Mouse (Mus musculus) lung, postnatal 0 days (tissue): ENCODE measurements around the gene Tnn. TPM values are rescaled to one million over a fixed set of nuclear protein-coding genes. Genes with fewer than 3 reads are reported as not detected.
A peak's percentile ranks its signal among the peaks of the same experiment; 100 is the strongest.

Experiments used
- ATAC-seq: fragments of 200-750 bp; cut with Nextera tagmentation; 2 replicates; pipeline ENCODE4 v1.8.0; 2017; ENCODE audit warnings: moderate library complexity
- DNase-seq: peaks from one replicate; pipeline ENCODE4 v3.0.0-alpha.2; 2016; ENCODE audit warnings: low spot score
- H3K27ac ChIP-seq: fragments of 300-500 bp; sonication (generic); 2 replicates; pipeline ENCODE4 v1.5.1; 2014; ENCODE audit warnings: antibody characterized with exemption, mild to moderate bottlenecking, low read length, mixed read lengths
- H3K27me3 ChIP-seq: fragments of 300-500 bp; sonication (generic); replicated peaks from 2 replicates; pipeline ENCODE4 v1.6.1; 2014; ENCODE audit warnings: low read length, mixed read lengths; ENCODE audit not compliant: insufficient read depth
- H3K36me3 ChIP-seq: fragments of 300-500 bp; sonication (generic); 2 replicates; pipeline ENCODE4 v1.6.1; 2014; ENCODE audit warnings: low read length, mixed read lengths; ENCODE audit not compliant: insufficient read depth
- H3K4me1 ChIP-seq: fragments of 300-500 bp; sonication (generic); 2 replicates; pipeline ENCODE4 v1.6.1; 2014; ENCODE audit warnings: antibody characterized with exemption, low read depth, low read length, mixed read lengths; ENCODE audit not compliant: insufficient read depth
- H3K4me2 ChIP-seq: fragments of 300-500 bp; sonication (generic); replicated peaks from 2 replicates; pipeline ENCODE4 v1.6.1; 2014; ENCODE audit warnings: low read depth, mild to moderate bottlenecking, low read length, moderate library complexity, mixed read lengths
- H3K4me3 ChIP-seq: fragments of 300-500 bp; sonication (generic); 2 replicates; pipeline ENCODE4 v1.5.1; 2014; ENCODE audit warnings: low read depth, low read length
- H3K9ac ChIP-seq: fragments of 300-500 bp; sonication (generic); replicated peaks from 2 replicates; pipeline ENCODE4 v1.6.1; 2014; ENCODE audit warnings: low read depth, mild to moderate bottlenecking
- H3K9me3 ChIP-seq: fragments of 300-500 bp; sonication (generic); 2 replicates; pipeline ENCODE4 v1.6.1; 2016; ENCODE audit warnings: low read length, mixed read lengths
- CTCF ChIP-seq: IDR thresholded peaks from 2 replicates; pipeline ENCODE4 v1.5.1; 2016; ENCODE audit warnings: antibody characterized with exemption, mild to moderate bottlenecking
- EP300 ChIP-seq: IDR thresholded peaks from 2 replicates; pipeline ENCODE4 v1.6.1; 2016; ENCODE audit warnings: antibody characterized with exemption, mild to moderate bottlenecking, control low read depth
- WGBS: fragments of 180-500 bp; shearing (Covaris S2); extraction: QIAGEN DNeasy Blood & Tissue Kit; methylation state at CpG from one replicate; pipeline ENCODE4 v1.1.7; 2014; 5-methylcytosine and 5-hydroxymethylcytosine counted together
- polyA plus RNA-seq: library from polyadenylated mRNA; unstranded; fragments of >200 nt; fragmentation: Nextera tagmentation; extraction: Ambion mirVana; gene quantifications from 2 replicates; pipeline ENCODE4 v1.2.1, GENCODE M21; 2015

Gene Tnn
- polyA plus RNA-seq, 1 experiment from 2014 or later = 1.6 TPM

DNA sequence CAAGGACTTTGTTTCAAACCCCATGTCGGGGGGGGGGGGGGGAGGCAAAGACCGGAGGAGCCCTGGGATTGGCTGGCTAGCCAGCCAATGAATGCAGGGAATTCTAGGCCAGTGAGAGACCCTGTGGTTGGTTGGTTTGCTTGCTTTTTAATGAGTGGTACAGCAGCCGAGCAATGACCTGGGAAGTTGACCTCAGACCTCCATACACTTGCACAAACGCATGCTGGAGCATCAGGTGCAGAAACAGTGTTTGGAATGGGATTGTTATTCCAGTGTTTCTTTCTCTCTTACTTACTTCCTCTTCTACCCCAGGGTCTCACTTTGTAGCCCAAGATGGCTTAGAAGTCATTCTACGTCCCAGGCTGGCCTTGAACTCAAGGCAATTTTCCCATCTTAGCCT is 13.2 kb upstream of the Tnn start:
- H3K36me3 ChIP-seq = no peaks in the 10 kb centered on the region
- no peak overlapping the region for H3K27ac ChIP-seq
- H3K27me3 ChIP-seq = no peaks in the 10 kb centered on the region
- H3K4me1 ChIP-seq = no peaks in the 10 kb centered on the region
- TF ChIP-seq EP300 (no peak), CTCF (no peak)
- H3K4me2 ChIP-seq = no peak overlapping the region
- H3K9me3 ChIP-seq = no peaks in the 10 kb centered on the region
- 73% methylated on average over 4 of the region's 5 CpGs for WGBS
- no peak overlapping the region for H3K4me3 ChIP-seq
- DNase-seq (no peak), ATAC-seq (no peak)
- H3K9ac ChIP-seq = no peak overlapping the region

DNA sequence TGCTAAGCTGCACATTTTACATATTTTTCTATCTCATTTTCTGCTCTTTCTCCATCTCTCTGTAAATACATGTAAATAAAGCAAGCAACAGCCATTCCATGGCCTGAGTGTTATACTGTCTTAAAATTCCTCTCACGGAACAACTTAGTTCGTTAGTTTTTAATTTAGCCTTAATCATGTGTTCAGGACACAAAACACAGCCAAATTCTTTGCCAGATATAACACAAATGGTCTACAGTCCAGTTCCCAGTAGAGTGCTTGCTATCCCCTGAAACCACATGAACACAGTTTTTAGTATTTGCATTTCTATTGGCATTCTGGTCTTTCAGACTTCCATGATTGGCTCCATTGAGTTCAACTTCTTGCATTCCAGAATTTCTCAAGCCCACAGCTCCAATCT is 4.8 kb upstream of the Tnn start:
- TF ChIP-seq EP300 = no peak
- no peak for TF ChIP-seq CTCF
- H3K4me2 ChIP-seq = no peak overlapping the region
- no peaks in the 10 kb centered on the region for H3K27me3 ChIP-seq
- no peak for DNase-seq
- no peaks in the 10 kb centered on the region for H3K4me1 ChIP-seq
- no peaks in the 10 kb centered on the region for H3K9me3 ChIP-seq
- no peak overlapping the region for H3K4me3 ChIP-seq
- WGBS = 90% methylated on average over 2 of the region's 2 CpGs
- no peak overlapping the region for H3K27ac ChIP-seq
- no peaks in the 10 kb centered on the region for H3K36me3 ChIP-seq
- H3K9ac ChIP-seq = no peak overlapping the region
- no peak for ATAC-seq

DNA sequence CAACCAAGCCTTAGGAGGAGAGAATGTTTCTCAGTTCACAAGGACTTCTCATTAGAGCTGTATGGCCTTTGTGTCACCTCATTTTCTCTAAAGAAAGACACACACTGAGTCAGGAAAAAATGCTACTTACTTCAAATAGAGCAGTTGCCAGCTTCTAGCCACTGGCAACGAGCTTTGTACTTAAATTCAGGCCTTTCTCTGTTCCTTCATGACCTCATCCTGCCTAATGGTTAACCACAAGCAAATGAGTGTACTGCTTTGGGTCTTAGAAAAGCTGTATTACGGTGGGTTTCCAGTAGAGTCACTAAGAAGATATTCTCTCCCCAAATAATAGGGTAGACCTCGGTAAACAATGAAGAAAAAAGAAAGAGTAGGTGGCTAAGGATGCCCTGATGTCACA is 2.7 kb downstream of the Tnn start:
- DNase-seq (no peak), ATAC-seq (no peak)
- Histone ChIP-seq H3K36me3 (no peaks in the 10 kb centered on the region), H3K4me3 (no peak overlapping the region), H3K27ac (no peak overlapping the region), H3K9me3 (no peaks in the 10 kb centered on the region), H3K27me3 (no peaks in the 10 kb centered on the region), H3K4me2 (no peak overlapping the region), H3K4me1 (no peaks in the 10 kb centered on the region), H3K9ac (no peak overlapping the region)
- WGBS = 64% methylated on average over 3 of the region's 3 CpGs
- TF ChIP-seq CTCF (no peak), EP300 (no peak)

DNA sequence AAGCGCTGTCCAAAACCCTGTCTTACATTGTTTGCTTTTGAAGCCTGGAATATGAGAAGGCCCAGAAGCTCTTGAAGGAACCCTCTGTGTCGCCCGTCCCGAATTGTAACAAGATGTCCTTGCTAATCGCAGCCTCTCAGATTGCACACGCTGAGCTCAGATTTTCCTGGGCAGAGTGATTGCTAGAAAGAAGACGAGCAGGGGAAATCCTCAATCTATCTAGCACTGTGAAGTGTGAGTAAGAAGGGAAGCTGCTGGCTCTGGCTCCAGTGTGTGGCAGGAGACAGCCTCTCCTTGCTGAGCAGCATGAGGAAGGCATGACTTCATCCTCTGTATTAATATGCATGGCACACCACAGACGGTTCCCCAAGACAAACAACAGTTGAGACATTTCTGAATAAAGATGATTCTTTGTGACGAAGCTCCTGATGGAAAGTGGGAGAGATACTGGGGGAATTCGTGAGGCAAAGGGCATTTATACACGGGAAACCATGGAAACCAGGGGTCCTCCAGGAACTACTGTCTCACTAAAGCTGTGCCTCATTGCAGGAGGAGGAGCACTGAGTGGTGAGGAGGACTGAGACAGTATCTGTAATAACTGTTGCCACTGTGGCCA is 4.0 kb downstream of the Tnn start:
- no peak overlapping the region for H3K9ac ChIP-seq
- ATAC-seq (peak; percentile 43; the same call in 1 of the 2 replicates), DNase-seq (peak; percentile 5)

DNA sequence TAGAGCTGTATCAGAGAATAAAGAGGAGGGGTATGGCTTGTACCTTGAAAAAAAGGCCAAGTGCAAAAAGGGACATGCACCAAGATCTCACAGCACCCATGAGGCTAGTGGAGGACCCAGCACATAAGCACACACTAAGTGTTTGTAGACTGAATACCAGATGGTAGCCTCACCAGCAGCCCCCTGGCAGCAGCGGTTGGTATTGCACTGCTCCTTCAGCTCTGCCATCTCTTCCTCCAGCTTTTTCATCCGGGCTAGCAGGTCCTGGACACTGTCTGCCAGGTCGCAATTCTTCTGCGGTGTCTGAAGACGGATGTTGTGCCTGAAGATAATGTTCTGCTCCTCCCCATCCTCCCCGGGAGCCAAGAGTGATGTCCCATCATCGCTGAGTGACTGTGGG is 6.1 kb downstream of the Tnn start:
- no peak overlapping the region for H3K4me2 ChIP-seq
- no peak overlapping the region for H3K27ac ChIP-seq
- no peak overlapping the region for H3K9ac ChIP-seq
- H3K9me3 ChIP-seq = no peaks in the 10 kb centered on the region
- TF ChIP-seq EP300 = no peak
- no peak for TF ChIP-seq CTCF
- H3K4me3 ChIP-seq = no peak overlapping the region
- no peaks in the 10 kb centered on the region for H3K27me3 ChIP-seq
- WGBS = 72% methylated on average over 7 of the region's 7 CpGs
- DNase-seq (no peak), ATAC-seq (no peak)
- H3K36me3 ChIP-seq = no peaks in the 10 kb centered on the region
- H3K4me1 ChIP-seq = no peaks in the 10 kb centered on the region

More for the DNA sequence above, 4.0 kb downstream of the Tnn start:
- TF ChIP-seq EP300 (no peak), CTCF (no peak)
- Histone ChIP-seq H3K4me2 (no peak overlapping the region), H3K4me3 (no peak overlapping the region), H3K27ac (no peak overlapping the region), H3K27me3 (no peaks in the 10 kb centered on the region), H3K4me1 (no peaks in the 10 kb centered on the region), H3K36me3 (no peaks in the 10 kb centered on the region), H3K9me3 (no peaks in the 10 kb centered on the region)
- 52% methylated on average over 11 of the region's 11 CpGs for WGBS

DNA sequence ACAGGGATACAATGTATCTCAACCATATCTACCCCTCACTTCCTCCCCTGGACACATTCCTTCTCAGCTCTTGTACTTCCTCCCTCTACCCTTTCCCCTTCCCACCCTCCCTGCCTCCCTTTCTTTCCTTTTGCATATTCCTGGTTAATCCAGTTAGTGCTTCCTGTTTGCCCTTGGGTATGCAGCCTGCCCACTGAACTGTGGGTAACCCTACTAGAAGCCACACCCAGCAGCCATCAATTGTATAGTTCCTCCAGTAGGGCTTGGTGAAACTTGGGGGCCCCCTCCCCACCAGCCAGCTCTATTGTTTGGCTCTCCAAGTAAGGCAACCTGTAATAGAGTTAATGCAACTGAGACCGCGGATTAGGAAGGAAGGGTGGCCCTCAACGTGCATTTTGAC is 7.8 kb downstream of the Tnn start:
- no peaks in the 10 kb centered on the region for H3K27me3 ChIP-seq
- H3K4me3 ChIP-seq = no peak overlapping the region
- H3K36me3 ChIP-seq = no peaks in the 10 kb centered on the region
- H3K4me2 ChIP-seq = no peak overlapping the region
- TF ChIP-seq EP300 (no peak), CTCF (no peak)
- H3K9me3 ChIP-seq = no peaks in the 10 kb centered on the region
- whole genome bisulfite sequencing = 60% methylated on average over 3 of the region's 3 CpGs
- DNase-seq = no peak
- no peaks in the 10 kb centered on the region for H3K4me1 ChIP-seq
- no peak overlapping the region for H3K9ac ChIP-seq
- ATAC-seq = no peak
- no peak overlapping the region for H3K27ac ChIP-seq

DNA sequence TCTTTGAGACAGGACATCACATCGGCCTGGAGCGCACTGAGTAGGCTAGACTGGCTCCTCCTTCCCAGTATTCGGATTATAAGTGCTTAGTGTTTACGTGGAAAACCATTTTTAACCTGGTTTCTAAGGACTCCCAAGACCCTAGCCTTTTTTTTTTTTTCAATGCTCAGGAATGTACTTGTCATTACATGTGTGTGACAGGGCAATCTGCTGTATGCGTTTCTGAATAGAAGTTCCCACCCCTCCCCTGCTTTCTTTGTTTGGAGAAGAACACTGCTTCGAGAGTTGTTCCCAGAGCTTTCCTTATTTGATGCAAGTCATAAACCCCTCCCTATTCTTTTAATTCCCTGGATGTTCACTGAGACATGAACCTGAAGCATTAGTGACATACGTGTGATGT is 9.0 kb downstream of the Tnn start:
- no peaks in the 10 kb centered on the region for H3K9me3 ChIP-seq
- ATAC-seq = no peak
- TF ChIP-seq EP300 (no peak), CTCF (no peak)
- 63% methylated on average over 7 of the region's 7 CpGs for WGBS
- H3K9ac ChIP-seq = no peak overlapping the region
- H3K27ac ChIP-seq = no peak overlapping the region
- H3K36me3 ChIP-seq = no peaks in the 10 kb centered on the region
- H3K4me1 ChIP-seq = no peaks in the 10 kb centered on the region
- H3K4me2 ChIP-seq = no peak overlapping the region
- no peak overlapping the region for H3K4me3 ChIP-seq
- DNase-seq = no peak
- no peaks in the 10 kb centered on the region for H3K27me3 ChIP-seq
